Mouse (Mus musculus) hindbrain, embryonic 14.5 days (tissue): Measurements from ENCODE around the gene Slc17a9. TPM values are rescaled to one million over a fixed set of nuclear protein-coding genes. Genes with fewer than 3 reads are reported as not detected.

Experiments used
- ATAC-seq: fragments of 200-750 bp; cut with Nextera tagmentation; 2 replicates; pipeline ENCODE4 v1.8.0; 2017; ENCODE audit warnings: moderate number of reproducible peaks, mild to moderate bottlenecking, moderate TSS enrichment, moderate library complexity; ENCODE audit not compliant: low FRiP score
- DNase-seq: peaks from one replicate; pipeline ENCODE4 v3.0.0-alpha.2; 2015; ENCODE audit warnings: low spot score
- H3K27ac ChIP-seq: fragments of 300-500 bp; sonication (generic); 2 replicates; pipeline ENCODE4 v1.5.1; 2014; ENCODE audit warnings: mild to moderate bottlenecking, moderate library complexity
- H3K27me3 ChIP-seq: fragments of 300-500 bp; sonication (generic); 2 replicates; pipeline ENCODE4 v1.6.1; 2014; ENCODE audit warnings: mild to moderate bottlenecking, low read length, mixed read lengths; ENCODE audit not compliant: control insufficient read depth, insufficient read depth
- H3K36me3 ChIP-seq: fragments of 300-500 bp; sonication (generic); replicated peaks from 2 replicates; pipeline ENCODE4 v1.6.1; 2014; ENCODE audit not compliant: control insufficient read depth, insufficient read depth
- H3K4me1 ChIP-seq: fragments of 300-500 bp; sonication (generic); replicated peaks from 2 replicates; pipeline ENCODE4 v1.6.1; 2014; ENCODE audit warnings: antibody characterized with exemption, low read length, mixed read lengths; ENCODE audit not compliant: control insufficient read depth, insufficient read depth
- H3K4me2 ChIP-seq: fragments of 300-500 bp; sonication (generic); replicated peaks from 2 replicates; pipeline ENCODE4 v1.6.1; 2014; ENCODE audit warnings: mild to moderate bottlenecking, moderate library complexity
- H3K4me3 ChIP-seq: fragments of 300-500 bp; sonication (generic); replicated peaks from 2 replicates; pipeline ENCODE4 v1.5.1; 2014; ENCODE audit warnings: mild to moderate bottlenecking, low read length
- H3K9ac ChIP-seq: fragments of 300-500 bp; sonication (generic); 2 replicates; pipeline ENCODE4 v1.6.1; 2014
- H3K9me3 ChIP-seq: fragments of 300-500 bp; sonication (generic); 2 replicates; pipeline ENCODE4 v1.6.1; 2016; ENCODE audit warnings: low read length; ENCODE audit not compliant: control insufficient read depth
- WGBS: fragments of 180-500 bp; shearing (Covaris S2); extraction: QIAGEN DNeasy Blood & Tissue Kit; methylation state at CpG from one replicate; pipeline ENCODE4 v1.1.7; 2014; 5-methylcytosine and 5-hydroxymethylcytosine counted together
- polyA plus RNA-seq: library from polyadenylated mRNA; unstranded; fragments of >200 nt; fragmentation: Nextera tagmentation; extraction: Ambion mirVana; gene quantifications from 2 replicates; pipeline ENCODE4 v1.2.1, GENCODE M21; 2014

Gene Slc17a9
- polyA plus RNA-seq, 1 experiment from 2014 or later, result 0.16 TPM

DNA sequence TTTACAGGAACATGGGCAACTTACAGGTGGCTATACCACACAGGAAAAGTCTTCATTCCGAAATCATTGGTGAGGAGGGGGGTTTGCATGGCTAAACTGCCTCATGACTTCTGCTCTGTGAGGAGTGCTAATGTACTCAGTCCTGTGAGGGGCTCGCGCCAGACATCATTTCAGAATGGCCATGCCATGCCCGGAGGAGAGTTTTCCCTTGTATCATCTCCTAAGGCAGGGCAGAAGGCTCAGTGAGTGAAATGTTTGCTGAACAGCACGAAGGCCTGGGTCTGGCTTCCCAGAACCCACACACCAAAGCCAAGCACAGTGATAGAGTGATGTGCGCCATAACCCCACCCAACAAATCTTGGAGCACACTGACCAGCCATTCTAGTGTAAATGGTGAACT lies 17.8 kb downstream of the Slc17a9 start:
- DNase-seq (no peak), ATAC-seq (no peak)
- Histone ChIP-seq H3K9me3 (no peaks in the 10 kb centered on the region), H3K27ac (no peak overlapping the region), H3K4me2 (no peak overlapping the region), H3K9ac (no peak overlapping the region), H3K36me3 (no peaks in the 10 kb centered on the region), H3K27me3 (no peaks in the 10 kb centered on the region), H3K4me3 (no peak overlapping the region), H3K4me1 (0 out of 2 replicates have a peak, but pooled peaks cover 8% of the 10 kb centered on the region)
- WGBS, result 91% methylated on average over 6 of the region's 6 CpGs

DNA sequence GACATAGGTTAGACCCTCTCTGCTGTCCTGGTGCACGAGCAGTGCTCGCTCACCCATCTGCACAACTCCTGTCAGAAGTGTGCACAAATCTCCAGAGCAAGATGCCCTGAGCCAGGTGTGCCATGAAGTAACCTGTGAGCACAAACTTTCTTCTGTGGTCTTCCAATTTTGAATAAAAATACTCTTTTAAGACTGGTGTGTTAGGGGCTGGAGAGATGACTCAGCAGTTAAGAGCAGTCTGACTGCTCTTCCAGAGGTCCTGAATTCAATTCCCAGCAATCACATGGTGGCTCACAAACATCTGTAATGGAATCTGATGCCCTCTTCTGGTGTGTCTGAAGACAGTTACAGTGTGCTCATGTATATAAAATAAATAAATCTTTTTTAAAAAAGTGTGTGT lies 18.3 kb downstream of the Slc17a9 start:
- H3K27ac ChIP-seq, result no peak overlapping the region
- H3K4me1 ChIP-seq, result 0 out of 2 replicates have a peak, but pooled peaks cover 8% of the 10 kb centered on the region
- H3K36me3 ChIP-seq, result no peaks in the 10 kb centered on the region
- no peak for ATAC-seq
- 94% methylated on average over 2 of the region's 2 CpGs for WGBS
- no peak overlapping the region for H3K4me3 ChIP-seq
- DNase-seq, result no peak
- no peaks in the 10 kb centered on the region for H3K9me3 ChIP-seq
- no peak overlapping the region for H3K4me2 ChIP-seq
- no peaks in the 10 kb centered on the region for H3K27me3 ChIP-seq
- H3K9ac ChIP-seq, result no peak overlapping the region

DNA sequence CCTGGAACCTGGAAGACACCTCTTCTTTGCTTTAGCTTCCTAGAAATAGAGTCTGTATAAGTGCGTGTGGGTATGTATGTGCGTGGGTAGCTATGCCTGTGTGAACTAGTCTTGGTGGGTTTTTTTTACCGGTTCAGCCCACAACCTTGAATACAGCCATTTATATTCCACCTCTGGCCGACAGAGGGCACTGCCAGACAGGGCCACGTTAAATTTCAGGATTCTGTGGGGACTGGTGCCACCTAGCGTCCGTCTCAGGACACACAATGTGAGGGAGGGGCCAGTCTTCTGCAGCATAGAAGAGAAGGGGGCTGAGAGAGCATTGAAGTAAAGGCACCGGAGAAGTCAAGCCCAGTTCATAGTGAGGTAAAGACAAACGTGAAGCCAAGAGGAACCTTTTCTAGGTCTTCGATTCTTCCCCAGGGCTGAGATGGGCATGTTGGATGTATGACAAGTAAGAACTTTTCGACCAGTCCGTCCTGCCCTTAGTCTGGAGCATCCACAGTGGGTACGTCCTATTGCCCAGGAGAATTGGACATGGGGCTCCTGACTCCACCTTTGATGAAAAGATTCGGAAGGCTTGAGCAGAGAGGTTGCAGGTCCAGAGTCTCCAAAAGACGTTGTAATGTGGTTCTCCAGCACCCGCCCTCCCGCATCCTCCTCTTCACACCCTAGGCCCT lies 20.3 kb downstream of the Slc17a9 start:
- ATAC-seq (peak; percentile 54; the same call in 1 of the 2 replicates), DNase-seq (peak; percentile 92)
- no peak overlapping the region for H3K27ac ChIP-seq
- no peak overlapping the region for H3K9ac ChIP-seq
- H3K27me3 ChIP-seq, result 0 out of 2 replicates have a peak, but pooled peaks cover 4% of the 10 kb centered on the region
- no peak overlapping the region for H3K4me2 ChIP-seq
- no peak overlapping the region for H3K4me3 ChIP-seq
- no peaks in the 10 kb centered on the region for H3K36me3 ChIP-seq
- 0 out of 2 replicates have a peak, but pooled peaks cover 8% of the 10 kb centered on the region for H3K4me1 ChIP-seq
- H3K9me3 ChIP-seq, result no peaks in the 10 kb centered on the region
- WGBS, result 36% methylated on average over 17 of the region's 17 CpGs

GRCm38 (mm10) chr2:180746569-180747192 lies 21.6 kb downstream of the Slc17a9 start:
- Histone ChIP-seq H3K4me2 (no peak overlapping the region), H3K9me3 (no peaks in the 10 kb centered on the region), H3K36me3 (no peaks in the 10 kb centered on the region), H3K4me3 (no peak overlapping the region), H3K9ac (no peak overlapping the region), H3K4me1 (0 out of 2 replicates have a peak, but pooled peaks cover 8% of the 10 kb centered on the region), H3K27me3 (0 out of 2 replicates have a peak, but pooled peaks cover 4% of the 10 kb centered on the region), H3K27ac (no peak overlapping the region)
- WGBS, result 21% methylated on average over 5 of the region's 5 CpGs
- DNase-seq (no peak), ATAC-seq (peak; percentile 27; the same call in 1 of the 2 replicates)

- no peak overlapping the region for H3K27ac ChIP-seq
- DNase-seq, result no peak
- WGBS, result 65% methylated on average over 5 of the region's 5 CpGs
- ATAC-seq, result no peak
- H3K36me3 ChIP-seq, result no peaks in the 10 kb centered on the region
- no peak overlapping the region; the same call in 1 of the 2 replicates for H3K9ac ChIP-seq
- H3K4me1 ChIP-seq, result 0 out of 2 replicates have a peak, but pooled peaks cover 8% of the 10 kb centered on the region
- H3K27me3 ChIP-seq, result 0 out of 2 replicates have a peak, but pooled peaks cover 4% of the 10 kb centered on the region
- no peaks in the 10 kb centered on the region for H3K9me3 ChIP-seq
- H3K4me2 ChIP-seq, result no peak overlapping the region
- no peak overlapping the region for H3K4me3 ChIP-seq
Observed at GRCm38 (mm10) chr2:180748904-180749303, 23.8 kb downstream of the Slc17a9 start.

- ATAC-seq, result no peak
- H3K36me3 ChIP-seq, result no peaks in the 10 kb centered on the region
- no peak overlapping the region for H3K27ac ChIP-seq
- no peak overlapping the region for H3K4me2 ChIP-seq
- H3K4me1 ChIP-seq, result peaks cover 8% of the 10 kb centered on the region
- H3K9ac ChIP-seq, result no peak overlapping the region
- no peaks in the 10 kb centered on the region for H3K9me3 ChIP-seq
- H3K4me3 ChIP-seq, result no peak overlapping the region
- no peaks in the 10 kb centered on the region for H3K27me3 ChIP-seq
- 42% methylated on average over 5 of the region's 5 CpGs for whole genome bisulfite sequencing
- DNase-seq, result no peak
Observed at GRCm38 (mm10) chr2:180754976-180755688, 30.1 kb downstream of the Slc17a9 start.

GRCm38 (mm10) chr2:180755896-180756295 lies 30.8 kb downstream of the Slc17a9 start:
- H3K9ac ChIP-seq, result no peak overlapping the region
- H3K27ac ChIP-seq, result no peak overlapping the region
- peak; percentile 40 for DNase-seq
- H3K36me3 ChIP-seq, result no peaks in the 10 kb centered on the region
- 8% methylated on average over 8 of the region's 8 CpGs for WGBS
- H3K9me3 ChIP-seq, result no peaks in the 10 kb centered on the region
- H3K4me2 ChIP-seq, result no peak overlapping the region
- no peak overlapping the region for H3K4me3 ChIP-seq
- ATAC-seq, result no peak
- H3K4me1 ChIP-seq, result peaks cover 8% of the 10 kb centered on the region
- H3K27me3 ChIP-seq, result no peaks in the 10 kb centered on the region

DNA sequence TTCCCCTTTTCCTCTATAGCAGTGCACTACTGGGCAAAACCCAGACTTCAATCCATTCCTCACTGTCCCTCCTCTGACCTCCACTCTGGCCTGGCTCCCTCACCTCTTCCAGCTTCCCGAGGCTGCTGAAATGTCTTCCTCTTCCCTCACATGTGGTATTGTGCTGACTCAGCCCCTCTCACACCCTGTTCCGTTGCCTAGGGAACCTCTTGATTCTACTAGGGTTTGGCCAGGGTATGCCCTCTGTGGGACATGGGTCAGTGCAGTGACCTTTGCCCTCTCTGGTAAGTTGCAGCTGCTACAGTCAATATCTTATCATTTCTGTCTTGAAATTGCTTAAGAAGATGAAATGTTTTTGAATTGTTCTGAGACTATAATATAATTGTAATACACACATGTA lies 31.7 kb downstream of the Slc17a9 start:
- ATAC-seq (no peak), DNase-seq (no peak)
- 12% methylated on average over 2 of the region's 2 CpGs for WGBS
- no peaks in the 10 kb centered on the region for H3K9me3 ChIP-seq
- H3K36me3 ChIP-seq, result no peaks in the 10 kb centered on the region
- no peak overlapping the region for H3K27ac ChIP-seq
- H3K4me2 ChIP-seq, result no peak overlapping the region
- no peak overlapping the region for H3K4me3 ChIP-seq
- peaks cover 8% of the 10 kb centered on the region for H3K4me1 ChIP-seq
- H3K9ac ChIP-seq, result no peak overlapping the region
- H3K27me3 ChIP-seq, result no peaks in the 10 kb centered on the region
